Mouse (Mus musculus) testis, postnatal 14 days (tissue): ENCODE measurements around the gene BC147527.
"Not testable (repeated sequence)": the region's sequence is repeated elsewhere in the genome, so short reads cannot be mapped to it uniquely, and the experiment has no call there.

Experiments used
- DNase-seq: peaks from one replicate; pipeline ENCODE4 v3.0.0; 2021; ENCODE audit warnings: low spot score

Gene BC147527

DNA sequence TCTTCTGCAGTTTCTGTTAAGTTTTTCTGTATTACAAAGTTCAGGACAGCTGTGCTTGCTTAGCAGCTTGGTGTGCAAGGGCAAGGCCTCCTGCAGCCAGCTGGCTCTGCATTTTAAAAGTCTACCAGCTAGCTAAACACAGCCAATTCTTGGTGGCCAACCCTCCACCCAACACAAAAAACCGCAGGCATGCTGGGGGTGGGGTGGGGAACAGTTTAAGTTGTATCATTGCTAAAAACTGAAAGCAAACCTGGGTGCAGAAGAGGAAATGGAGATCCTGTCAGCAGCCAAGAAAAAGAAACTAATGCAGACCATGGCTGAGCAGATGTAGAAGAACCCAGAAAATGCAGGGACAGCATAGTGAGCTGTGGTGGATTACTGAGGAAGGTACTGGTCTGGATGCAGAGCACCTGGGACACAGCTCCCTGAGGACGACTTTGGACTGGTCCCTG lies at the start of gene BC147527:
Gene BC147527 (plus strand): TSS at position 402 of the 452 bp plus-strand sequence.
- no peak for DNase-seq

DNA sequence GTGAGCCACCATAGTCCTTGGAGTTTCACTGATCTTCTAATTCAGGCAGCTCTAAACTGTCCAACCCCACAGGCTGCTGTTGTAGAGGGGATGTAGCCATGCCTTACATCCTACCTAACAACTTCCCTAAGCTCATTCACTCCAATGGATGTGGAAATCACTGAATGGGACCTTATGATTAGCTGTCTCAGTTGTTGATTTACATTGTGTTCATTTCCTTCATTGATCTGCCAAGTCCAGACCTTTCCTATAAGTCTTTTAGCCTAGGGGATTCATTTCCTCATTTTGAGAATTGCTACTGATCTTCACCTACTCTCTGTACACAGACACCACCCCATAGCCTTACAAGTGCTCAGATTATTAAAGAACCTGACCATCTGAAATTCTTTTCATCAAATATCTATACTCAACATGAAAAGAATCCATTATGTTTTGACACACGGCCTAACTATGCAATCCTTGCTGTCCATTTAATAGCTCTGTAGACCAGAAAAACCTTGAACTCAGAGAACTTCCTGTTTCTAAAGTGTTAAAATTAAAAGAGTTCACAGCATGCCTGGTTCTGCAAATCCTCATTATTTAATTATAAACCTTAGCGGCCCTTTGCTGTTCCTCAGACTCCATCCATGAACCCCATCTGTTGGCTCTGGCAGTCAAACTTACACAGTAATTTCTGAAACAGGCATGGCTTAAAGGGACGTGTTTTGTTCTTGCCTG lies 48.8 kb upstream of the BC147527 start:
- DNase-seq = not testable (repeated sequence)

DNA sequence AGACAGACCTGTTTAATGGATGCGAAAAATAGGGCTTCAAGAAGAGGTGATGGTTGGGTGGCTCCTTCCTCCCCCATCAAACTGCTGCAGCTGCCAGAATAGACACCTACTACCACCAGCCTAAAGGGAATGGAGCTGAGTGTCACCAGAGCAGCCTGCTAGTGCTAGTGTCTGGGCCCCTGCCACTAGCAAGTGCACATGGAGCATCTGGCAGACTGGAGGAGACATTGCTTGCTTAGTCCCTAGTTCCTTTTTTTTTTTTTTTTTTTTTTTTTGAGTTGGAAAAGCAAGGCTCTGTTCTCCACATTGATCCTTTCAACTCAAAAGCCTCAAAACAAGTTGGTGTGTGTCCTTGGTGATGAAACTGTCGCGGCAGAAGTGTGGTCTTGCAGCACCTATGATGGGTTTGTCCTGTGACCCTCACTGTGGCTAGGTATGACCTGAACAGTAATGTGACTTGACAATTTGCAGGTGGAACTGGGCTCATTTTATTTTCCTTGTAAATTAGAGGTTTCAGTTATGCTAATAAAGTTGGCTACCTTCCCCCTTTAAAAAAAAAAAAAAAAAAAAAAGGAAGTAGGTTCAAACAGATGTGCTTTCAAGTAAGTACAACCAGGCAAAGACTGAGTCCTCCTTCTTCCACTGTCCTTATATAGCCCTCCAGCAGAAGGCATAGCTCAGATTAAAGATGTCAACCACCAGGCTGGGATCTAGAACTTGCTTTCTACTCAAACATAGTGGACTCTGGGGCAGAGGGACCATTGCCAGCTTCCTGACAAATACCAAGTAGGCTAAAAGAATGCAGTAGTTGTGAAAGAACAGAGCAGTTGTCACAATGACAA lies 41.2 kb upstream of the BC147527 start:
- DNase-seq = not testable (repeated sequence)

DNA sequence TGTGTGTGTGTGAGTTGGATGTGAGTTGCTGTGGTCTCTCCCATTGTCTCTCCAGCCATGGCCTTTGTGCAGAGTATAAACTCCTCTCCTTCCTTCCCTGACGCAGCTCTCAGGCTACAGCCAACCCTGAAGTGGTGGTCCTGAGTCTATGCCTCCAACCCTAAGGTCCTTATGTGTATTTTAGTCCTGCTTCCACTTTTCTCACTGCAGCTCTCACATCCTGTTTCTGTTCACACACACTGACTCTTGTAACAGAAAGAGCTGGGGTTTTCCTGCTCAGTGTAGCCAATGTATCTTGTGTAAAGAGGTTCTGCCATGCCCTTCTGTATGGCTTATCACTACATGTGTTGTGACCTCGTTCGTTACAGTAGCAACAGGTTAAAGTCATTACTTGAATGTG lies 40.5 kb upstream of the BC147527 start:
- DNase-seq = not testable (repeated sequence)

DNA sequence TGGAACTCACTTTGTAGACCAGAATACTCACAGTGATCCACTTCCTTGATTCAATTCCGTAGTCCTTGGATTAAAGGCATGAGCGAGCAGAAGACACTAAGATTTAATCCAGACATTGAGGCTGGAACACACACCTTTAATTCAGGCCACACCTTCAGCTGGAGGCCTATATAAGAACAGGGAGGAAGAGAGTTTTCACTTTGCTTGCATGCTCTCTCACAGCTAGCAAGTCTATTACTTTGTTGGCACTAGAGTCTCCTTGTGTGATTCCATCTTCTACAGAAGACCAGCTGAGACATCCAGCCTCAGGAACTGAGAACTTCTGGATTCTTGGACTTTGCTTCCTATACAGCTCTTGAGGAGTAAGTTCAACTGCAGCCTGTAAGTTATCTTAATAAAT lies 37.3 kb upstream of the BC147527 start, which contains the start of gene AF067061:
Gene AF067061 (plus strand): TSS at position 245 of the 400 bp plus-strand sequence.
- DNase-seq = not testable (repeated sequence)

DNA sequence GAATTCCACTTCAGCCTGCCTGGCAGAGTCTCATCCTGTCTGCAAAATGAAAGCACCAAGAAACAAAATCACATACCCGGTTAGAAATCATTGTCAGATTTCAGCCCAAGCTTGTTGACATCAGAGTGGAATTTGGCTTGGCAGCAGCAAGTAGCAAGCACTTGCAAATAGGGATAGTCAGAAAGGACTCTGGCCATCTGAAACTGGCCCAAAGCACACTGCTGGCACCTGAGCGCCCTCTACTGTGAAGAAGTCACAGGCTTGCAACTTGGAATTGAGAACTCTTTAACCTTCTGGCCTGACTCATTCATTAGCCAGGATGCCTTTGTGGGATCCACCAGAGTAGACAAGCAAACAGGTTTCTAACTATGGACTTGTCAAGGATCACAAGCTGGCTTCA lies 22.4 kb upstream of the BC147527 start:
- not testable (repeated sequence) for DNase-seq

DNA sequence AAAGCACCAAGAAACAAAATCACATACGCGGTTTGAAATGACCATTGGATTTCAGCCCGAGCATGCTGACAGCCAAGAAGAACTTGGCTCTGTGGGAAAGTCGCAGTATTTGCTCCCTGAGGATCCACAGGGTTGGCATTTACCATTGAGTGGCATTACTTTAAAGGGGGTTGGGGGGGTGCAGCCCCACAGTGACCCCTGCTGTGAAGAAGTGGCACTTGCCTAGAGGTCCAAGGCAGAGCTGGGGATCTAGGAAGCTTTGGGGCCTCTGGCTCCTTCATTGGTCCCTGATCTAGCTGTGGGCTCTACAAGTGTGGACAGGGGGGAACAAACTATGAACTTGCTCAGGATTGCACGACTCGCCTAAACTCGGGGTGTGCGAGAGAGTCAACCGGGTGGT lies 21.4 kb upstream of the BC147527 start:
- no peak for DNase-seq

DNA sequence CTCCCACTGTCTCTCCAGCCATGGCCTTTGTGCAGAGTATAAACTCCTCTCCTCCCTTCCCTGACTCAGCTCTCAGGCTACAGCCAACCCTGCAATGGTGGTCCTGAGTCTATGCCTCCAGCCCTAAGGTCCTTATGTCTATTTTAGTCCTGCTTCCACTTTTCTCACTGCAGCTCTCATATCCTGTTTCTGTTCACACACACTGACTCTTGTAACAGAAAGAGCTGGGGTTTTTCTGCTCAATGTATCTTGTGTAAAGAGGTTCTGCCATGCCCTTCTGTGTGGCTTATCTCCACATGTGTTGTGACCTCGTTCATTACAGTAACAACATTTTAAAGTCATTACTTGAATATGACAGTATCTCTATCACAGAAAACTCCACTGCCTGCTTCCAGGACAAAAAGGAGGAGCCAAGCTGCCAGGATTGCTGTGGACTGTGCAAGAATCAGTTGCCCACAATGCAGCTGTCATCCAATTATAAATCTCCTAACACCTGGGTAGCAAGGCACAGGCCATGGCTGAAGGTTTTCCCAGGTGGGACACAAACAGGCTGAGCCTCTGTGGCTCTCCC lies 783 bp upstream of the BC147527 start:
- no peak for DNase-seq

DNA sequence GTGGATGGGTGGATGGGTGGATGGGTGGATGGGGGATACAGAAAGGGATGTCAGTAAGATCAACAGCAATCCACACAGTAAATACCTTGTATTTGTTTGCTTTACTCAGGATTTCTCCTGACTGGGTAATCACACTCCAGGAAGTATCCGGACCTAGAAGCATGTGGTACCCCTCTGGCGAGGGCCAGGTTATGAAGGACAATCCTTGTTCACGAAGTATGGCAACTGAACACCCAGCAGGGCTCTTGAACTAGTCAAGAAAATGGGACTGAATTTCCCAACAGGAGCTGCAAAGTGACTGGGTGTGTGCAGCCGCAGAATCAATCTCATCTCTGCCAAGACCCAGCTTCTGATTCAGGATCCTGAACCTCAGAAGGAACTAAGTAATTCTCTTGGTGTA lies 661 bp downstream of the BC147527 start:
- DNase-seq = no peak

DNA sequence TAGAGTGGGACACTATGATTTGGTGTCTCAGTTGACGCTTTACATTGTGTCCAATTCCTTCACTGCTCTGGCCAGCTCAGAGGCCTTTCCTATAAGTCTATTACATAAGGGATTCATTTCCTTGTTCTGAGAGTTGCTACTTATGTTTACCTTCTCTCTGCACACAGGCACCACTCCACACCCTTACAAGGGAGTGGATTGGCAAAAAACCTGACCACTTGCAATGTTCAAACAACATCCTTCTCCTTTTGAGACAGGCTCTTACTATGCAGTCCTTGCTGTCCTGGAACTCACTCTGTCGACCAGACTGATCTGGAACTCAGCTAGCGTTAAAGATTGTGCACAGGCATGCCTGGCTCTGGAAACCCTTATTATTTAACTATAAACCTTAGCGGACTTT lies 10.6 kb downstream of the BC147527 start:
- no peak for DNase-seq

DNA sequence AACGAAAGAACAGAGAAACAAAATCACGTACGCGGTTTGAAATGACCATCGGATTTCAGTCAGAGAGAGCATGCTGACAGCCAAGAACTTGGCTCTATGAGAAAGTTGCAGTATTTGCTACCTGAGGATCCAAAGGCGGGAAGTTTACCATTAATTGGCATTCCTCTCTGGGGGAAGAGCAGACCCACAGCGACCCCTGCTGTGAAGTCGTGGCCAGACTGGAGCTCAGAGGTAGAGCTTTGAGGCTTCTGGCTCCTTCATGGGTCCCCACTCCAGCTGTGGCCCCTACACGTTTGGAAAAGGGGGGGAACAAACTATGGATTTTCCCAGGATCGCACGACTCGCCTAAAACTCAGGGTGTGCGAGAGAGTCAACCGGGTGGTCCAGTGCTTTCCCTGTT lies 13.4 kb downstream of the BC147527 start:
- no peak for DNase-seq

DNA sequence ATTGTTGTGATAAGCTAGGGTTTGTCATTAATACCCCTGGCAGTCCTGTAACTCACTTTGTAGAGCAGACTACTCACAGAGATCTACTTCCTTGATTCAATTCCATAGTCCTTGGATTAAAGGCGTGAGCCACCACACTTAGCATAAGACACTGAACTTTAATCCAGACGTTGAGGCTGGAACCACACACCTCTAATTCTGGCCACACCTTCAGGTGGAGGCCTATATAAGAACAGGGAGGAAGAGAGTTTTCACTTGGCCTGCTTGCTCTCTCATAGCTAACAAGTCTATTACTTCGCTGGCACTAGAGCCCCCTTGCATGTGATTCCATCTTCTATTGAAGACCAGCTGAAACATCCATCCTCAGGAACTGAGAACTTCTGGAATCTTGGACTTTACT lies 16.4 kb downstream of the BC147527 start, which contains the start of gene Tcstv3:
Gene Tcstv3 (plus strand): TSS at position 301 of the 400 bp plus-strand sequence.
- not testable (repeated sequence) for DNase-seq

DNA sequence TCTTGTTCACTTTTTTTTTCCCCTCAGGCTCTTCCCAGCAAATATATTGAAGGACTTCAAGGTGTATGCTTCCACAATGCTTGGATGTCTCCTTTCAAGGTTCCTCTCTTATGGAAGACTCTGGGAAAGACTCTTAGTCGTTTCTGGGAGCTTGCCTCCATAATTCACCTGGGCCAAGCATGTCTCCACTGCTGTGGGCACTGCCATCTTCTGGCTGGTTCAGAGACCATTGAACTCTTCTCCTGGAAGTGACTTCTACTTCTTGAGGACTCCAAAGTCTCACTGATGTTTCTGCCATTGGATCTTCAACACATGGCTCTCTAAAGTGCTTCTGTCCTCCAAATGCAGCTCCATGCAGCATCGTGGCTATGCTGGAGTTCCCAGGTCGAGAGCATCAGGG lies 20.0 kb downstream of the BC147527 start:
- DNase-seq = no peak

DNA sequence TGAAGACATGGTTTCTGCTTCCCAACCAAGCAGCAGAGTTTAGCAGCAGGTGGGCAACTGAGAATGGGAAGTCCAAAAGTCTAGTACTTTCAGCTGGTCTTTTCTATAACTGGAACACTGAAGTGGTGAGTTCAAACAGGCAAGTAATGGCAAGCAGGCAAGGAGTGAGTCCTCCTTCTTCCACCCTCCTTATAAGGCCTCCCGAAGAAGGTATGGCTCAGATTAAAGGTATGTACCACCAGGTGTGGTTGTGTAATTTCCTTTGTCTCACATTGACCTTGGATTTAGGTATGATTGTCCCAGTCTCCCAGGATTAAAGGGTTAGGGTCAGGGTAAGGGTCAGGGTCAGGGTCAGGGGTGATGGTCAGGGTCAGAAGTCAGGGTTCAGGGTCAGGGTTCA lies 20.5 kb downstream of the BC147527 start:
- DNase-seq = no peak
